Mouse (Mus musculus): ENCODE results near the gene Usf2.
"Not testable (repeated sequence)": the region's sequence is repeated elsewhere in the genome, so short reads cannot be mapped to it uniquely, and the experiment has no call there.

GRCm38 (mm10) chr7:30944706-30945105 lies 11.9 kb downstream of the Usf2 start:
- not testable (repeated sequence) for TF ChIP-seq POLR2AphosphoS5 (IDR thresholded peaks at IDR 0.05; ENCODE audit: insufficient replicate concordance, low read depth, low read length); CTCF (IDR thresholded peaks at IDR 0.05; ENCODE audit: low read depth, low read length); GATA1 (IDR thresholded peaks at IDR 0.05; ENCODE audit: borderline replicate concordance, low read length); TAL1 (conservative IDR thresholded peaks at IDR 0.05; ENCODE audit: low read depth, low read length)

Measured in G1E (cell line).